Mouse (Mus musculus) embryonic facial prominence, embryonic 15.5 days (tissue): ENCODE data around the gene Ahnak. TPM values are rescaled to one million over a fixed set of nuclear protein-coding genes. Genes with fewer than 3 reads are reported as not detected.
"Not testable (repeated sequence)": the region's sequence is repeated elsewhere in the genome, so short reads cannot be mapped to it uniquely, and the experiment has no call there.

Experiments
- ATAC-seq: fragments of 200-750 bp; cut with Nextera tagmentation; 2 replicates; pipeline ENCODE4 v1.8.0; 2017; ENCODE audit warnings: low read depth, moderate TSS enrichment; ENCODE audit not compliant: insufficient number of reproducible peaks, low FRiP score, low TSS enrichment
- H3K27ac ChIP-seq: fragments of 300-500 bp; sonication (generic); replicated peaks from 2 replicates; pipeline ENCODE4 v1.5.1; 2015; ENCODE audit warnings: mild to moderate bottlenecking, inconsistent platforms
- H3K27me3 ChIP-seq: fragments of 300-500 bp; sonication (generic); 2 replicates; pipeline ENCODE4 v1.6.1; 2015; ENCODE audit warnings: inconsistent platforms
- H3K36me3 ChIP-seq: fragments of 300-500 bp; sonication (generic); 2 replicates; pipeline ENCODE4 v1.6.1; 2015; ENCODE audit warnings: mild to moderate bottlenecking, inconsistent platforms
- H3K4me1 ChIP-seq: fragments of 300-500 bp; sonication (generic); 2 replicates; pipeline ENCODE4 v1.6.1; 2015; ENCODE audit warnings: inconsistent platforms
- H3K4me2 ChIP-seq: fragments of 300-500 bp; sonication (generic); replicated peaks from 2 replicates; pipeline ENCODE4 v1.6.1; 2015; ENCODE audit warnings: mild to moderate bottlenecking, inconsistent platforms
- H3K4me3 ChIP-seq: fragments of 300-500 bp; sonication (generic); replicated peaks from 2 replicates; pipeline ENCODE4 v1.5.1; 2015; ENCODE audit warnings: mild to moderate bottlenecking, inconsistent platforms
- H3K9ac ChIP-seq: fragments of 300-500 bp; sonication (generic); 2 replicates; pipeline ENCODE4 v1.6.1; 2015; ENCODE audit warnings: inconsistent platforms
- H3K9me3 ChIP-seq: fragments of 300-500 bp; sonication (generic); replicated peaks from 2 replicates; pipeline ENCODE4 v1.6.1; 2016; ENCODE audit warnings: inconsistent platforms
- WGBS: fragments of 180-500 bp; shearing (Covaris S2); methylation state at CpG from one replicate; pipeline ENCODE4 v1.1.7; 2015; 5-methylcytosine and 5-hydroxymethylcytosine counted together
- polyA plus RNA-seq: library from polyadenylated mRNA; unstranded; fragments of >200 nt; fragmentation: Nextera tagmentation; extraction: Ambion mirVana; gene quantifications from 2 replicates; pipeline ENCODE4 v1.2.1, GENCODE M21; 2015

The Ahnak gene
- polyA plus RNA-seq, 1 experiment from 2014 or later, result 71.9 TPM

- Histone ChIP-seq H3K4me3 (peak overlapping the region; percentile 4), H3K36me3 (peaks cover 32% of the 10 kb centered on the region), H3K9me3 (no peaks in the 10 kb centered on the region), H3K27me3 (no peaks in the 10 kb centered on the region), H3K27ac (peak overlapping the region; percentile 82), H3K9ac (no peak overlapping the region), H3K4me1 (peaks cover 70% of the 10 kb centered on the region), H3K4me2 (peak overlapping the region; percentile 28)
- 20% methylated on average over 4 of the region's 4 CpGs for WGBS
- ATAC-seq, result peak; percentile 91
Measured at GRCm38 (mm10) chr19:8997546-8997945, 8.5 kb downstream of the Ahnak start.

DNA sequence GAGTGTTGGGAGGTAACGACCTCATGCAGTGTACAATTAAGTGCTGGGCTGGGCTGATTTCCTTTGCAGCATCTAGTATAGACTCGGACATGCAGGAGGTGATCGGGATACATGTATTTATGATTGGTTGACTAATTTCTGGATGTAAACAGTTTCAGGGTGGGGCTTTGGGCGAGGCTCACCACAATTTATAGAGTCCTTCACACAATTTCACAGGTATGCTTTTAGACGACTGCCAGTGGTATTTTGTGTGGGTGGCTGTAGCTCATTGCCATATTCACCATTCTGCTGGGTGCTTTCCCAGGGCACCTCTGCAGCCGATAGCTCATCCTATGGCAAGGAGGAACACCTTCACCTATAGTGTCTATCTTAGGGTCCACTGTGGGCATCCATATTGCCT, 9.5 kb downstream of the Ahnak start:
- Histone ChIP-seq H3K36me3 (peaks cover 42% of the 10 kb centered on the region), H3K4me2 (peak overlapping the region; percentile 28), H3K27me3 (no peaks in the 10 kb centered on the region), H3K9ac (no peak overlapping the region), H3K9me3 (no peaks in the 10 kb centered on the region), H3K27ac (peak overlapping the region; percentile 82), H3K4me1 (peaks cover 60% of the 10 kb centered on the region), H3K4me3 (no peak overlapping the region)
- 70% methylated on average over 6 of the region's 6 CpGs for WGBS
- ATAC-seq, result no peak

DNA sequence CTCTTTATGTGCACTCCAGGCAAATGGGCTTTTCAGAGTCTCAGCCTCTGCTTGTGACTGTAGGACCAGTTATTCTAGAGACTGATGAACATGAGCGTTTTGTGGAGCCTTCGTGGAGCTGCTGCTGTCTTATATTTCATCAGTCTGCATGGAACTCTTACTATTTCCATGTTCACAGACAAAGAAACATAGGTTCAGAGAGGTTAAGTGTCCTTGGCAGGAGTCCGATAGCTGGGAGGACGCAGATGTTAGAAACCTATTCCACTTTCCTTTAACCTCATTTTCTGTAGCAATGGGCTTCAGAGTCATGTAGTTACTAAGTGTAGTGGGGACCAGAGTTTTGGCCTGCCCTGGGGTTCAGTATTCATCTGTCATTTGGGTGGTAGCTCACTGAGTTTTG, 10.1 kb downstream of the Ahnak start:
- Histone ChIP-seq H3K27ac (peak overlapping the region; percentile 82; the same call in 1 of the 2 replicates), H3K4me3 (no peak overlapping the region), H3K27me3 (no peaks in the 10 kb centered on the region), H3K4me2 (no peak overlapping the region), H3K9me3 (no peaks in the 10 kb centered on the region), H3K9ac (no peak overlapping the region), H3K36me3 (peaks cover 48% of the 10 kb centered on the region), H3K4me1 (peaks cover 53% of the 10 kb centered on the region)
- whole genome bisulfite sequencing, result 79% methylated on average over 4 of the region's 4 CpGs
- no peak for ATAC-seq

DNA sequence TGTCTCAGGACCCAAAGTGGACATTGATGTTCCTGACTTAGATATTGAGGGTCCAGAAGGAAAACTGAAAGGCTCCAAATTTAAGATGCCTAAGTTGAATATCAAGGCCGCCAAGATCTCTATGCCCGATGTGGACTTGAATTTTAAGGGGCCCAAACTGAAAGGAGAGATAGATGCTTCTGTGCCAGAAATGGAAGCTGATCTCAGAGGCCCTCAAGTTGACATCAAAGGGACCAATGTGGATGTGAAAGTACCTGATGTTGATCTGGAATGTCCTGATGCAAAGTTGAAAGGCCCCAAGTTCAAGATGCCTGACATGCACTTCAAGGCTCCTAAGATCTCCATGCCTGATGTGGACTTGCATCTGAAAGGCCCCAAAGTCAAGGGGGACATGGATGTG, 17.8 kb downstream of the Ahnak start:
- WGBS, result 93% methylated on average over 2 of the region's 2 CpGs
- ATAC-seq, H3K4me2 ChIP-seq, H3K9ac ChIP-seq, H3K27ac ChIP-seq, H3K4me3 ChIP-seq, H3K27me3 ChIP-seq, H3K9me3 ChIP-seq, H3K4me1 ChIP-seq: not testable (repeated sequence)
- H3K36me3 ChIP-seq, result peaks cover 70% of the 10 kb centered on the region

GRCm38 (mm10) chr19:9019298-9019697, 30.2 kb downstream of the Ahnak start:
- Histone ChIP-seq H3K9ac (no peak overlapping the region), H3K27ac (no peak overlapping the region), H3K4me3 (no peak overlapping the region), H3K4me1 (peaks cover 15% of the 10 kb centered on the region), H3K9me3 (no peaks in the 10 kb centered on the region), H3K27me3 (no peaks in the 10 kb centered on the region), H3K36me3 (peaks cover 62% of the 10 kb centered on the region), H3K4me2 (no peak overlapping the region)
- 83% methylated on average over 3 of the region's 3 CpGs for WGBS
- no peak for ATAC-seq

- H3K4me3 ChIP-seq, result no peak overlapping the region
- no peaks in the 10 kb centered on the region for H3K27me3 ChIP-seq
- peak; percentile 60 for ATAC-seq
- H3K4me1 ChIP-seq, result peaks cover 31% of the 10 kb centered on the region
- H3K9ac ChIP-seq, result no peak overlapping the region
- H3K9me3 ChIP-seq, result no peaks in the 10 kb centered on the region
- whole genome bisulfite sequencing, result 36% methylated on average over 11 of the region's 11 CpGs
- peaks cover 26% of the 10 kb centered on the region for H3K36me3 ChIP-seq
- H3K4me2 ChIP-seq, result no peak overlapping the region
- H3K27ac ChIP-seq, result peak overlapping the region; percentile 80
Measured at GRCm38 (mm10) chr19:9023021-9023778, 34.1 kb downstream of the Ahnak start.

DNA sequence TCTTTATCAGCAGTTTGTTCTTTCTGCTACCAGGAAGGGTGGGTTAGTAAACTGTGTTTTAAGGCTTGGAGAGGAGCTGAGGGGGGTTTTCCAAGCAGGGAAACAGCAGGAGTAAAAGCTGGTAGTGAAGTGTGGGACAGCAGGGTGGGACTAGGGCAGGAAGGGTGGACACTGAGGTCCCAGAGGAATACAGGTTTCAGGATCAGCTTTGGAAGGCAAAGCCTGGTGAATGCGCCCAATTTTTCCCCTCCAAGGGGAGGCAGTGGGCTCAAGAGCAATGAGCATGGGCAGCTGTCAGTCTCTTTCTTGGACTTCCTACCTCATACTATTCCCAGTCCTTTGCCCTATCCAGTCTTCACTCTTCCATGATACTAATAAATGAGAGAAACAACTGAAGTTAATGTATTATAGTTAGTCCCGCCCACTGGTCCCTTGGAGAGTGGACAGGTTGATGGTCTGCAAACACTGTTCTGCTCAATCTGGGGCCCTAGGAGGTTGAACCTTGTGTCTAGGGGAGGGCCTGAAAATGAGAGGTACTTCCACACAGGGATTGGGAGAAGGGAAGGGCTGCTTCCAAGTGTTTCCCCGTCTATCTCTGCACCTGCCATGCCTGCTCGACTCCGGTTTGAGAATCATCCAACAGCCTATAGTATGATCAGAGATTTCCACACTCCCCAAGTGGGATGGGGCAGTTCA, 36.6 kb downstream of the Ahnak start:
- WGBS, result 84% methylated on average over 5 of the region's 5 CpGs
- H3K36me3 ChIP-seq, result peaks cover under 1% of the 10 kb centered on the region; the same call in 1 of the 2 replicates
- H3K27me3 ChIP-seq, result no peaks in the 10 kb centered on the region

GRCm38 (mm10) chr19:9026634-9027033, 37.5 kb downstream of the Ahnak start:
- no peaks in the 10 kb centered on the region for H3K27me3 ChIP-seq
- no peak for ATAC-seq
- H3K27ac ChIP-seq, result no peak overlapping the region
- H3K4me1 ChIP-seq, result peaks cover 31% of the 10 kb centered on the region
- no peak overlapping the region for H3K4me2 ChIP-seq
- 74% methylated on average over 4 of the region's 4 CpGs for WGBS
- no peak overlapping the region for H3K9ac ChIP-seq
- no peak overlapping the region for H3K4me3 ChIP-seq
- H3K36me3 ChIP-seq, result no peaks in the 10 kb centered on the region
- no peaks in the 10 kb centered on the region for H3K9me3 ChIP-seq

More for the DNA sequence above, 36.6 kb downstream of the Ahnak start:
- Histone ChIP-seq H3K4me3 (no peak overlapping the region), H3K4me2 (no peak overlapping the region), H3K9ac (no peak overlapping the region), H3K27ac (peak overlapping the region; percentile 17; the same call in 1 of the 2 replicates), H3K4me1 (peaks cover 31% of the 10 kb centered on the region), H3K9me3 (no peaks in the 10 kb centered on the region)
- no peak for ATAC-seq

- no peaks in the 10 kb centered on the region for H3K27me3 ChIP-seq
- no peak overlapping the region for H3K4me3 ChIP-seq
- no peak for ATAC-seq
- H3K36me3 ChIP-seq, result no peaks in the 10 kb centered on the region
- H3K9ac ChIP-seq, result no peak overlapping the region
- no peaks in the 10 kb centered on the region for H3K9me3 ChIP-seq
- no peak overlapping the region for H3K4me2 ChIP-seq
- peaks cover 34% of the 10 kb centered on the region for H3K4me1 ChIP-seq
- H3K27ac ChIP-seq, result no peak overlapping the region; the same call in 1 of the 2 replicates
- 8% methylated on average over 5 of the region's 5 CpGs for WGBS
Measured at GRCm38 (mm10) chr19:9027795-9028194, 38.7 kb downstream of the Ahnak start.

DNA sequence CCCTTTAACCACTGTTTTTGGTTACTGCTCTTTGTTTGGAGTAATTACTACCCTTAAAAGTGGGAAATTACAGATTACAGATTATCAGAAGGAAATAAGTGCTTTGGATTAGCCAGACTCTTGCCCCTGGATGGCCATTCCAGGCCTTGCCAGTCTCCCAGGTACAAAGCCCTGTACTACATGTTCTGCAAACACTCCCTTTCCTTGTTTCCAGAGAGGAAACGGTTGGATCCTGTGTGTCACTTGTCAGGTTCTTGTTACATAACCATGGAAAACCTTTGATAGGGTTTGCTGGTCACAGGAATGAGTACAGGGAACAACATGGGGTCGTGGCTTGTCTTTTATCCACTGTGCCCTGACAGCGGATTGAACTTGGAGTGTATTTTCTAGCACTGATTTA, 39.3 kb downstream of the Ahnak start:
- Histone ChIP-seq H3K36me3 (no peaks in the 10 kb centered on the region), H3K4me1 (peaks cover 36% of the 10 kb centered on the region), H3K9me3 (no peaks in the 10 kb centered on the region), H3K27me3 (no peaks in the 10 kb centered on the region), H3K4me2 (no peak overlapping the region), H3K27ac (no peak overlapping the region), H3K9ac (no peak overlapping the region), H3K4me3 (no peak overlapping the region)
- no peak for ATAC-seq
- 63% methylated on average over 3 of the region's 3 CpGs for WGBS

DNA sequence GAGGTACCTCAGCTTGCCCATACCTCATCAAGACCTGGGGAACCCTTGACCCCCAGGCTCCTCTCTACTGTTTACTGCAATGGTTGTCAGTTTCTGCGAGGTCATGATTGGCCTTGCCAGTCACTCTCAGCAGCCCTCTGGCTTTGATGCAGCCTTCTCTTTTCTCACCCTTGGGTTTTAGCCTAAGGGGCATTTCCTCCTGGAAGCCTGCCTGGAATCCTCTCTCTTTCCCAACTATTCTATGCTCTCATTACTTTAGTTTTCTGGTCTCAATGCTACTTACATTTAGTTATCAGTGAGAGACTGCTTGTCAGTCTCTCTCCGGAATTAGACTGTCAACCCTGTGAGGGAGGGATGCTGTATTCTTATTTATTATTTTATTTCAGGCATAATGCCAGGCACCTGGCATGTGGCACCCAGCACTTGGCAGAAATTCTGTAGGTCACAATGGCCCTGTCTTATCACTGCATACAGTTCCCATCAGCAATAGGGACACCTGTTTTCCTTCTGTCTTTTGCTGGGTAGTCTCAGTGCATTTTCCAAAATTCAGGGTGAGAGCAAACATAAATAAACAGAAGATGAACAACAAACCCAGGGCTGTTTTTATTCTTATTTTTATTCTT, 40.7 kb downstream of the Ahnak start:
- 74% methylated on average over 2 of the region's 2 CpGs for WGBS
- Histone ChIP-seq H3K9ac (no peak overlapping the region), H3K4me2 (no peak overlapping the region), H3K27me3 (no peaks in the 10 kb centered on the region), H3K36me3 (no peaks in the 10 kb centered on the region), H3K4me1 (peaks cover 46% of the 10 kb centered on the region), H3K4me3 (no peak overlapping the region), H3K9me3 (no peaks in the 10 kb centered on the region), H3K27ac (no peak overlapping the region)
- no peak for ATAC-seq
